Mouse (Mus musculus) testis, adult 2 months (tissue): ENCODE measurements around the gene Phb.

Experiments
- CTCF ChIP-seq: fragments of 200-500 bp; IDR thresholded peaks from 2 replicates; pipeline ENCODE4 v1.5.1; 2012; ENCODE audit warnings: low read depth, mild to moderate bottlenecking, inconsistent platforms, low read length, moderate library complexity; ENCODE audit not compliant: control insufficient read depth, insufficient read depth, insufficient replicate concordance
- POLR2A ChIP-seq: fragments of 200-500 bp; IDR thresholded peaks from 2 replicates; pipeline ENCODE4 v1.6.1; 2012; ENCODE audit warnings: low read depth, mild to moderate bottlenecking, inconsistent platforms, low read length, moderate library complexity; ENCODE audit not compliant: control insufficient read depth

GRCm38 (mm10) chr11:95687084-95687656 is 20.4 kb downstream of the Phb start:
- no peak for TF ChIP-seq CTCF
- TF ChIP-seq POLR2A, result no peak
